Mouse (Mus musculus): ENCODE results near the gene Armc2. TPM values are rescaled to one million over a fixed set of nuclear protein-coding genes. Genes with fewer than 3 reads are reported as not detected.

The Armc2 gene
- total RNA-seq, 1 experiment from 2014 or later = 1.2 TPM

- no peak for DNase-seq
Observed at GRCm38 (mm10) chr10:41907473-41907872, 110.8 kb downstream of the Armc2 start.

- DNase-seq = no peak
Observed at GRCm38 (mm10) chr10:41901864-41902263, 116.4 kb downstream of the Armc2 start.

- DNase-seq = no peak
Observed at GRCm38 (mm10) chr10:41901456-41901855, 116.8 kb downstream of the Armc2 start.

- no peak for DNase-seq
Observed at GRCm38 (mm10) chr10:41896865-41897264, 121.4 kb downstream of the Armc2 start.

- no peak for DNase-seq
Observed at GRCm38 (mm10) chr10:41896425-41896824, 121.8 kb downstream of the Armc2 start.

- DNase-seq = no peak
Observed at GRCm38 (mm10) chr10:41893433-41894411, 124.5 kb downstream of the Armc2 start.

GRCm38 (mm10) chr10:41891312-41891711 is 126.9 kb downstream of the Armc2 start:
- DNase-seq = no peak

GRCm38 (mm10) chr10:41890537-41890936 is 127.7 kb downstream of the Armc2 start:
- no peak for DNase-seq

GRCm38 (mm10) chr10:41889566-41889965 is 128.7 kb downstream of the Armc2 start:
- DNase-seq = no peak

GRCm38 (mm10) chr10:41888365-41888941 is 129.8 kb downstream of the Armc2 start:
- DNase-seq = no peak

GRCm38 (mm10) chr10:41887080-41887821 is 131.0 kb downstream of the Armc2 start:
- DNase-seq = peak; percentile 99

- DNase-seq = no peak
Observed at GRCm38 (mm10) chr10:41883741-41884575, 134.3 kb downstream of the Armc2 start.

GRCm38 (mm10) chr10:41881438-41881837 is 136.8 kb downstream of the Armc2 start:
- no peak for DNase-seq

GRCm38 (mm10) chr10:41880777-41881176 is 137.5 kb downstream of the Armc2 start:
- no peak for DNase-seq

GRCm38 (mm10) chr10:41880206-41880605 is 138.0 kb downstream of the Armc2 start:
- no peak for DNase-seq

GRCm38 (mm10) chr10:41879675-41880074 is 138.6 kb downstream of the Armc2 start:
- no peak for DNase-seq

- DNase-seq = no peak
Observed at GRCm38 (mm10) chr10:41878344-41878743, 139.9 kb downstream of the Armc2 start.

GRCm38 (mm10) chr10:41875624-41876023 is 142.6 kb downstream of the Armc2 start:
- DNase-seq = no peak

- no peak for DNase-seq
Observed at GRCm38 (mm10) chr10:41871564-41871963, 146.7 kb downstream of the Armc2 start.

GRCm38 (mm10) chr10:41870101-41870500 is 148.1 kb downstream of the Armc2 start:
- DNase-seq = no peak

GRCm38 (mm10) chr10:41867956-41868355 is 150.3 kb downstream of the Armc2 start:
- DNase-seq = no peak

GRCm38 (mm10) chr10:41866838-41867154 is 151.4 kb downstream of the Armc2 start:
- no peak for DNase-seq
